Mouse (Mus musculus): Measurements from ENCODE around the gene Dgkd. TPM values are rescaled to one million over a fixed set of nuclear protein-coding genes. Genes with fewer than 3 reads are reported as not detected.
"Not testable (repeated sequence)": the region's sequence is repeated elsewhere in the genome, so short reads cannot be mapped to it uniquely, and the experiment has no call there.

The Dgkd gene
- polyA plus RNA-seq (2012; rRNA removed), result 44.3 and 47.5 TPM in 2 replicates

- DNase-seq (ENCODE audit: low read depth), result no peak
Observed at GRCm38 (mm10) chr1:87852892-87853600, at the start of gene Dgkd. TSS of gene Dgkd (plus strand) at chr1:87853287.

GRCm38 (mm10) chr1:87803576-87803975 is 49.5 kb upstream of the Dgkd start, which contains the start of gene Sag:
TSS of gene Sag (plus strand) at chr1:87803680.
- no peak for DNase-seq (ENCODE audit: low read depth)

GRCm38 (mm10) chr1:87807751-87808150 is 45.3 kb upstream of the Dgkd start:
- DNase-seq (ENCODE audit: low read depth), result no peak

DNA sequence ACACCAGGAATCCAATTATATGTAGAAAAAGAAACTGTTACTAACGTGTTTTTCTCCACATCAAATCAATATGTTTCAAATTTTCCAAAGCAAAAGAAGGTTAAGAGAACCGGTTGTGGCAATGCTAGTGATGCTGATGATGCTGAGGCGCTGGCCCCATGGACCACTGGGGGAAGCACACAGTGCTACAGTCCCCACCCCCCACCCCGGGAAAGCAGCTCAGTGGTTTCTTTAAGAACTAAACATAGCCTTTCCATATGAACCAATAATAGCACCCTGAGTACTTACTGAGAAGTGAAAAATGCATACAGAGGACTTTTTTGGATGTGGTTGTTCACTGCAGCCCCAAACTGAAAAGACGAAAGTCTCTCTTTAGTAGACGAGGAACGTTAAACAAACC is 41.7 kb upstream of the Dgkd start:
- no peak for DNase-seq (ENCODE audit: low read depth)

DNA sequence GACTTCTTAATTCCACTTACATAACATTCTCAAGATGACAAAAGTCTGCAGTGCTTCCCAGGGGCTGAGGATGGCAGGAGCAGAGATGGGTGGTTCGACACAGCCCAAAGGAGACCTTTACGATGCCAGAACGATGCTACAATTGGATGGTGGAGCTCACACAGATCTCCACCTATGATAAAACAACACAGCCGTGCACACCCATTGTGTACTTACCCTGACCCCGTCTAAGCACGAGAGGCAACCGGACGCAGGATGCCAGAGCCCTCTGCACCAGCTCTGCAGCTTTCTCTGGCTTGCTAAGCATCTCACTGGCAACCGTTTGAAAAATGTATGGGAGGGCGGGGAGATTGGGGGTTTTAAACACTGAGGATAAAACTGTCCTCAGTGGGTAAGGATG is 41.0 kb upstream of the Dgkd start:
- DNase-seq (ENCODE audit: low read depth), result no peak

- no peak for DNase-seq (ENCODE audit: low read depth)
Observed at GRCm38 (mm10) chr1:87813155-87813554, 39.9 kb upstream of the Dgkd start.

DNA sequence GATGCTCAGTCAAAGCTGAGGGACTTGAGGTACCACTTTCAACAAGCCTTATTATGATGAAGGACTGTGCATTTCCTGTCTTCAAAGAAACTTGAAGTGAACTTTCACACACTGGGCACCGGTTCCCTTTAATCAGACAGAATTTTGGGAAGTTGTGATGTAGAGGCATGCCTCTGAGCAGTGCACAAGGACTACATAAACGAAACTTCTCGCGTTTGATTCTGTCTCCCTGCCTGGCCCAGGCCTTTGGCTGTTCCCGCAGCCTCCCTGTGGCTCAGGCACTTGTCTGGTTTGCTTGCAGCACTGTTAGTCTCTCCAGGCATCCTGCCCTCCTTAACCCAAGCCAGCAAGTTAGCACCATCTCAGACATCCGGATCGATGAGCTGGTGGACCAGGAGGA is 39.4 kb upstream of the Dgkd start:
- DNase-seq (ENCODE audit: low read depth), result no peak

DNA sequence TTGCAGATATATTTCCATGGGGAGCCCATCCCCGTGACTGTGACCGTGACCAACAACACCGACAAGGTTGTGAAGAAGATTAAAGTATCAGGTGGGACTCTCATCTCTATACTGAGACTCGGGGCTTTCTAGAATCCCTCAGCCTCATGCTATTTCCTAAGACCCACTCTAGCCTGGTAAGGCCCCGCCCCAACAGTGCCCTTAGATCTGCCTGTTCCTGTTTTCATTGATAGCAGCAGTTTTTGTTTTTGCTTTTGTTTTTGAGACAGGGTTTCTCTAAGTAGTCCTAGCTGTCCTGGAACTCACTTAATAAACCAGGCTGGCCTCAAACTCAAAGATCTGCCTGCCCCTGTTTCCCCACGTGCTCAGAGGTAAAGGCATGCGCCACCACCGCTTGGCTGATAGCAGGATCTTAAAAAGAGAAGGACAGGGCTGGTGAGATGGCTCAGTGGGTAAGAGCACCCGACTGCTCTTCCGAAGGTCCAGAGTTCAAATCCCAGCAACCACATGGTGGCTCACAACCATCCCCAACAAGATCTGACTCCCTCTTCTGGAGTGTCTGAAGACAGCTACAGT is 28.6 kb upstream of the Dgkd start:
- DNase-seq (ENCODE audit: low read depth), result no peak

GRCm38 (mm10) chr1:87825281-87825680 is 27.8 kb upstream of the Dgkd start:
- no peak for DNase-seq (ENCODE audit: low read depth)

- no peak for DNase-seq (ENCODE audit: low read depth)
Observed at GRCm38 (mm10) chr1:87825991-87826390, 27.1 kb upstream of the Dgkd start.

DNA sequence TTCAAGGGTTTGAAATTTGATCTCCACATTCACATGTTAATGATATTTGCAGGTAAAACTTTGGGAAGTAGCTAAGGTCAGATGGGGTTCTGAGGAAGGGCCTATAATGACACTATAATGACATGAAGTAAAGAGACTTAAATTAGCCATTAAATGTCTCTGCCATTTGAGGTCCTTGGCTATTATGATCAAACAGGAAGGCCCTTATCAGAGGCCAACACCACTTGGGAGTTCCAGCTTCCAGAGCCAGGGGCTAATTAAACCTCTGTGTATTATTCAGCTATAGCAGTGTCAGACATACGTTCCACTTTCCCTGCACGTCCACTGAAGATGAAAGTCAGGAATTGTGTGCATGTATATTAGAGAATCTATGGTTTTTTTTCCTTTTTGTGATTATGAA is 26.6 kb upstream of the Dgkd start:
- no peak for DNase-seq (ENCODE audit: low read depth)

DNA sequence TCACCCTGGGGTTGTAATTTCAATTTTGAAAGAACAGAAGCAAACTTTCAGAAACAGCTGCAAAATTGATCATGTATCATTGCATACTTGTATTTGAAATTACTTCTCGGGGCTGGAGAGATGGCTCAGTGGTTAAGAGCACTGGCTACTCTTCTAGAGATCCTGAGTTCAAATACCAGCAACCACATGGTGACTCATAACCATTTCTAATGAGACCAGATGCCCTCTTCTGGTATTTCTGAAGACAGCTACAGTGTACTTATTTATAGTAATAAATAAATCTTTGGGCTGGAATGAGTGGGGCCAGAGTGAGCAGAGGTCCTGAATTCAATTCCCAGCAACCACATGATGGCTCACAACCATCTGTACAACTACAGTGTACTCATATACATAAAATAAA is 25.6 kb upstream of the Dgkd start:
- DNase-seq (ENCODE audit: low read depth), result not testable (repeated sequence)

GRCm38 (mm10) chr1:87828185-87828584 is 24.9 kb upstream of the Dgkd start:
- DNase-seq (ENCODE audit: low read depth), result no peak

DNA sequence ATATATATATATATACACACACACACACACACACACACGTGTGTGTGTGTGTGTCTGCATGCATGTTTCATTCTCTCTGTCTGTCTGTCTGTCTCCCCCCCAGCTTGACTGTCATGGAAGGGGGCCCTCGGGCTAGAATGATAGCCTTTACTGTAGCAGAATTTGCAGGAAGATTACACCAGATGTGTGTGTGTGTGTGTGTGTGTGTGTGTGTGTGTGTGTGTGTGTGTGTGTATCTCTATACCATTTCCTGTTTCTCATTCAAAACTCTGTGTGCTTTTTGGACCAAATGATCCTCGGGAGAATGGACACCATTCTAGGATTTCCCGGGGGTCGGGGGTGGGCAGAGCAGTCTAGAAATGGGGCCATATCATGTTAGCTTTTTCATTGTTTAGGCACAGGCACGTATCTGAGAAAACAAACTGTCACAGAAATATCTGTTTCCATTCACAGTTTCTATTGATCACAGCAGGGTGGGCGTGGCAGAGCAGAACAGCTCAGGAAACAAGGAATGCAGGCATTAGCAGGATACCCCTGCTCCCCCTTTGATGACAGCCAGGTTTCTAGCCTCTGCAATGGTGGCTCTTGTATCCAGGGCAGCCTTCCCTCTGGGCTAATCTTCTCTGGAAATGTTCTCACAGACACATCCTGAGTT is 24.0 kb upstream of the Dgkd start:
- DNase-seq (ENCODE audit: low read depth), result no peak

- no peak for DNase-seq (ENCODE audit: low read depth)
Observed at GRCm38 (mm10) chr1:87829621-87830211, 23.4 kb upstream of the Dgkd start.

- no peak for DNase-seq (ENCODE audit: low read depth)
Observed at GRCm38 (mm10) chr1:87836453-87836852, 16.6 kb upstream of the Dgkd start.

- DNase-seq (ENCODE audit: low read depth), result no peak
Observed at GRCm38 (mm10) chr1:87837018-87837417, 16.1 kb upstream of the Dgkd start.

GRCm38 (mm10) chr1:87840411-87841208 is 12.5 kb upstream of the Dgkd start:
- no peak for DNase-seq (ENCODE audit: low read depth)

DNA sequence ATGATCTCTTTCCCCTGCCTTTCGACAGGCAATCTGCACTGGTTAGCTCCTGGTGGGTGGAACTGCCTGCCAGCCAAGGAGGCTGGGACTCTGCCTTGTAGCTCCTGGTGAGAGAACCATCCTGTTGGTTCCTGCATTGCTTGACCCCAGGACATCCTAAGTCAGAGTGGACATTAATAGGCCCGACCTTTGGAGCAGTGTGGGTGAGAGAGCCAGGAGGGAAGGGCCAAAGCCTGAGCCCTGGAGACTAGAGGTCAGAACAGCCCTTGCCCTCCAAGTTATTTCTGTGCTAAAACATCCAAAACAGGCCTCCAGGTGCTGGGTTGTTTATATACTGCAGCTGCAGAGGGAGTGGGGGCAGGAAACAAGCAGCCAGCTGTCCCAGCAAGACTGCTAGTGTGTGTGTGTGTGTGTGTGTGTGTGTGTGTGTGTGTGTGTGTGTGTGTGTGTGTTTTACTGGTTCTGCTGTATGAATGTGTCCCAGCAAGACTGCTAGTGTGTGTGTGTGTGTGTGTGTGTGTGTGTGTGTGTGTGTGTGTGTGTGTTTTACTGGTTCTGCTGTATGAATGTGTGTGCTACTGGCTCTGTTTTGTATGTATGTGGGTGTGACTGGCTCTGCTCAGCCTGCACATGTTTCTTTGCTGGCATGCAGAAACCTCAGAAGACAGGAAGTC is 6.1 kb upstream of the Dgkd start:
- DNase-seq (ENCODE audit: low read depth), result no peak

DNA sequence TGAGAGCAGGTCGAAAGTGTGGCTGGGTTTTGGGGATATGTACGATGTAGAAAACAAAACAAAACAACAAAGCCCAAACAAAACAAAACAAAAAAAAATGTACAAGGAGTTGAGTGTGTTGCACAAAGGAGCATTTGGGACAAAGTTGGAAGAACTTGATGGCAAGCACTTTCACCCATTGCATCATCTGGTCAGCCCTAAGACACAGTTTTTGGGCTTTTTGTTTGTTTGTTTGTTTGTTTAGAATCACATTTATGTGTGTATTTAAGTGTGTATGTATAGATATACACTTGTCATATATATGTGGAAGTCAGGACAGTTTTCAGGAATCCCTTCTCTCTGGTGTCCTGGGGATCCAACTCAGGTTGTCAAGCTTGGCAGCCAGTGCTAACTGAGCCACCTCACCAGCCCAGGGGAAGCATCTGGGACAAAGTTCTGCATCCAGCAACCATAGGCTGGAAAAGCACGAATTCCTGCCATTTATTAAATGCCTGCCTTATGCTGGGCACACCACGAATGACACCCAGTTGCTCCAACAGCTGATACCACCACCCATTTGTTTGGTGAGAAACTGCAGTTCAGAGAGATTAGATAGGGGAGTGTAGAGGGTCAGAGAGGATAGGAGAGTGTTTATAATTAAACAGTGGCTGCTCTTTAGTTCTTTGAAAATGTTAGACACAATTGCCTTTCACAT is 5.5 kb upstream of the Dgkd start:
- DNase-seq (ENCODE audit: low read depth), result no peak
